Mouse (Mus musculus) myocyte (in vitro differentiated cells): ENCODE results near the gene Zdhhc7.

ENCODE experiments used
- MAX ChIP-seq: IDR thresholded peaks from one replicate; pipeline ENCODE4 v1.6.1; 2011; ENCODE audit warnings: low read depth, mild to moderate bottlenecking, control low read depth
- POLR2A ChIP-seq: IDR thresholded peaks from one replicate; pipeline ENCODE4 v1.6.1; 2011; ENCODE audit warnings: low read depth, mild to moderate bottlenecking, control low read depth, moderate library complexity; ENCODE audit not compliant: insufficient read length
- USF1 ChIP-seq: IDR thresholded peaks from one replicate; pipeline ENCODE4 v1.6.1; 2011; ENCODE audit warnings: low read depth, mild to moderate bottlenecking, control low read depth, moderate library complexity

DNA sequence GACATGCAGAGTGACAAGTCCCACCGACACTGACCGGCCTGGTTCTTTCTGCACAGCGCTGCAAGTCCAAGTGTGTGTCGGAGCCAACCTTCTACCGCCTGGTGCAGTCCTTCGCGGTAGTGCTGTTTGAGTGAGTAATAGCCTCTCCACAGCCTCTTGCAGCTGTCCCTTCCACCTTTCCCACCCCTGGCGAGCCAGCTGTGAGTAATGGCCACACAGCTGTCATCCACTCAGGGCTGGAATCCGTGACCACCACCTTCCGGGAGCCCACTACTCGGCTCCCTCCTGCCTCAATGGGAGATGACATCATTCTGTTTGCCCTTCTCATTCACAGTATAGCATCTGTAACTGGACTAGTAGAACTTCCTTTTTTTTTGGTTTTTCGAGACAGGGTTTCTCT, 48.7 kb upstream of the Zdhhc7 start:
- TF ChIP-seq POLR2A (no peak), MAX (no peak), USF1 (no peak)
